Mouse (Mus musculus) urinary bladder, postnatal 4 days (tissue): ENCODE results near the gene 1520401A03Rik.
A peak's percentile ranks its signal among the peaks of the same experiment; 100 is the strongest.

Experiments used
- DNase-seq, 2 experiments: peaks; one replicate each; pipeline ENCODE4 v3.0.0; 2021 to 2022; ENCODE audit warnings: low spot score in 2 of 2

Gene 1520401A03Rik

DNA sequence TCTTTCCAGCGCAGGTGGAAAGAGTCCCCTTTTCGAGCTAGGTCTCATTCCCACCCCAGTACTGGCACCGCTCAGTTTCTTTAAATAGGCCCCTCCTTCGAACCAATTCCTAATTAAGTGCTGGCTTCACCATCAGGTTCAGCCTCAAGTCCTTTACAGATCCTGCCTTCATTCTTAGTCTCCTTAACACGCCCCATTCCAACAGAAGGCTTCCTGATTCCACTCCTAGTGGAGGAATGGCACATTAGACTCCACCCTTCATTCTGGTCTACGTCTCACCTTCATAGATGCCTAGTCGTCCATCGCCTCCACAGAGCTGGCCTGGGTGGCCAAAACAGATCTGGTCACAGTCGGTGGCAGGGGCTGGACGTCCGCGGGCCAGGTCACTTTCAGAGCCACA, 20.4 kb upstream of the 1520401A03Rik start:
- DNase-seq, result no peak

DNA sequence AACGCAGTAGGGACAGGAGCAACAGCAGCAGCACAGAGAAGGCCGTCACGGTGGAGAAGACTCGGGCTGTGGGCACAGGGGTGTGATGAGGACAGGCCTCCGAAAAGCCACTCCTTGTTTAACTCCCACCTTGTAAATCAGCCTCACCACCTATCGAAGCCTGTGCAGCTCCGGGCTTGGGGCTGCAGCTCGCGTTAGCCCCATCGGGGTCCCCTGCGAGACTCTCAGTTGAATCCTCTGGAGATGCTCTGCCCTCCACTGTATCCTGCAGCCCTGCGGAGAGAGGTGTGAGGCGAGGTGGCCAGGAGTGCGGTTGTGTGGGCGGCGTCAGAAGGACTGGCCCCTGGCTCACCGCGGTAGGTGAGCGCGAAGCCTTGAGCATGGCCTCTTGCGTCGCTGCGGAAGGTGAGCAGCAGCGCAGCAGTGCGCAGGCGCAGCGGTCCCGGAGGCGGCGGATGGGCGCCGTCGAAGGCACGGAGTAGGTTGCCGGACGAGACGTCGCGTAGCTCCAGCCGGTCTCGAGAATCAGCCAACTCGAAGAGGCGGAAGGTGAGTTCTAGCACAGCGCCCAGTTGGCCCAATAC, 19.7 kb upstream of the 1520401A03Rik start:
- no peak for DNase-seq

DNA sequence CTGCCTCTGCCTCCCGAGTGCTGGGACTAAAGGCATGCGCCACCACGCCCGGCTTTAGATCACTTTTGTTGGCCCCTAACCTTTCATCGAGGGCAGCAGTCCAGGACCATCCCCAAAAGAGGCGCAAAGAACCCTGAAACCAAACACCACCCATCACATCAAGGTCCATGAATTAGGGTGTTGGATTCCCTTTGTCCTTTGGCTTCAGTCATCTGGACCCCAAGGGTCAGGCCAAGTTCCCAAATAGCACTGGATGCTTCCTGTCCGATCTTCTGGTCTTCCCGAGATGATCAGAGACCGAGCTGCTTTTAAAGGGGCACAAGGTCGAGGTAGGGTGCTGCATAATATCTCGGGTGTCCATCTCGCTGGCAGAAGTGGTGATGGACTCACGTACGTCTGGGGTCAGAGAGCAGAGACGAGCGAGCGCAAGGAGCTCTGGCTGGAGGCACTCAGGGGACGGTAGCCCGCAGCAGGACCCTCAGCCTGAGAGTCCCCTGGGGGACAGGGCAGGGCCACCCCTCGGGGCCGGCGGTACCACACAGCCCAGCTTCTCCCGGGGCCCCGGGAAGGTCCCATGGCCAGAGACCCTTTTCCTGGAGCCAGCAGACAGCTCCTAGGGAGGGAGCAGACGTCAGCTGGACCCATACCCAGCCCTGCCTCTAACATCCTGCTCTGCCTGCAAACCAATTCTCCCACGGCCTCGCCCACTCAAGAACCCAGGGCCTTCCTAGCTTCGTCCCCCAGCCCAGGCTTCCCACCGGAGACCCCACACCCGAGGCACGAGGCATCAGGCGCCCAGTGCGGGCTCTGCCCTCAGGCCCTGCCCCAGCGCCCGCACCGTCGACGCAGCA, 19.0 kb upstream of the 1520401A03Rik start:
- no peak for DNase-seq

DNA sequence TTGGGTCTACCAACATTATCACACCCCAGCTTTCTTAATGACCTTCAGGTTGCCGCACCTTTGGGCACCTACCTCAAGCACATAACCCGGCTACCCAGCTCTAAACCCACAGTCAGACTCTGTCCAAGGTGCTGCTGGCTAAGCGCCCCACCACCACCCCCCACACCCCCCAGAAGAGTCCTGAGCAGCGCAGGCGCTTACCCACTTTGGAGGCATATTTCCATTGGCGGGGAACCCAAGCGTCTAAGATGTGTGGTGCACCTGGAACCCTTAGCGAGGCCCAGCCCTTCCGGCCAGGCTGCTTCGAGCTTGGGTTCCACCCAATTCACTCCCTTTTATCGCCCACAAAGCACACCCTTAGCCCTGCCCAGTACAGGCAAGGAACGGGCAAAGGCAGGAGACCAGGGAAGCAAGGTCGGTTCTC, 18.0 kb upstream of the 1520401A03Rik start, which contains the start of gene Paqr4:
Gene Paqr4, minus strand, starts transcription at position 270 of the 424 bp plus-strand sequence.
- no peak for DNase-seq

DNA sequence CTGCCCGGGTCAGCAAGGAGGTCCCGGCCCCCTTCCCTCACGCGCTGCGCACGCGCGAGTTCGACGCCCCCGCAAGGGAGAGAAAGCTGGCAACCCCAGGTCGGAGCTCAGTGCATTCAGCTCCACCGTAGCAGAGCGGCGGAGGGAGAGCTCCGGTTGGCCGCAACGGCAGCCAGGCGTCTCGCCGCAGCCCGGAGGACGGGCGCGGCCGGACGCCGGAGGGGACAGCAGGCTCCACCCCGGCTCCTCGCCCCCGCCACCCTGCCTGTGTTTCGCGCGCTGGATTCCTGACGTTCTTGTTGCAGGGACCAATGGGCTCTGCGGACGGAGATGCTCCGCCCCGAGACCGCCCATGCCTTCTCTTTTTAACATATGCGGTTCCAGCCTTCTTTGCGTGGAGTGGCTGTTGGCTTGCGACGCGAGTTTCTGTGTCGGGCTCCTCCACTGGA, 17.6 kb upstream of the 1520401A03Rik start:
- DNase-seq, result peak; percentile 85 to 87

DNA sequence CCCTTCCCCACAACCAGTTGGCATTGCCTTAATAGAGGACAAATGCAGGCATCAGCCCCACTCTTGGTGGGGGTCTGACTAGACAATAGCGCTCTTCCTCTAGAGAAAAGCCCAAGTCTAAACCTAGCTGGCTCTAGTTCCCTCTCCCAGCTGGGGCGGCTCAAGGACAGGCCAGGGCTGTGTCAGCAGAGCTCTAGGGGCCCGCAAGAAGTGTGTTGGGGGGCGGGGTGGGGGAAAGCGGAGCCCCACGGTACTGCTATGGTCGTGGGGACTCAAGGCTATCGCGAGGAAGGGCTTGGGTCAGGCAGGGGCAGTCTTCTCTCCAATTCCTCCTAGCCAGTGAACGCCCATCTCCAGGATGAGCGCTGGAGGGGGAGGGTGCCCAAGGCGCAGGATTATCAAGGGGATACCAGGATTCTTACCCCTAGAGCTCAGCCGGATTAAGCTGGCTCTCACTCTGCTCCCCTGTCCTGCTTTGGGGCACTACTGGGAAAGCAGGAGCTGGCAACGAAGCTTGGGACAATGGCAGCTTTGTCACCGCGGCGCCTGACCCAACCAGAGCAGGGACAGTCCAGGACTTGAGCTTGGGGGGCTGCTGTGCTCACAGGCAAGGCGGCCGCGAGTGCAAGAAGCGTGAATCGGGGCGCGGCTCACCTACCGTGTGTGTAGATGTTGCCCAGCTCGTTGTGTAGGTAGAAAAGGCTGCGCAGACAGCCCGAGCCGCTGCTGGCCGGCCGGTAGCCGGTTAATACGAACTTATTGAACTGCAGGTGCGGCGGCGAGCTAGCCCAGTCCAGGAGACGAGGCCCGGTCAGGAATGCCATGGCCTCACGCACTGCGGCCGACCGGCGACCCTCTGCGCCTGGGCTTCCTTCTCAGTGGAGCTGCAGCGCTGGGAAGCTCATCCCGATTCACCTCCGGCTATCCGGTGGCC, 16.9 kb upstream of the 1520401A03Rik start:
- DNase-seq, result no peak

DNA sequence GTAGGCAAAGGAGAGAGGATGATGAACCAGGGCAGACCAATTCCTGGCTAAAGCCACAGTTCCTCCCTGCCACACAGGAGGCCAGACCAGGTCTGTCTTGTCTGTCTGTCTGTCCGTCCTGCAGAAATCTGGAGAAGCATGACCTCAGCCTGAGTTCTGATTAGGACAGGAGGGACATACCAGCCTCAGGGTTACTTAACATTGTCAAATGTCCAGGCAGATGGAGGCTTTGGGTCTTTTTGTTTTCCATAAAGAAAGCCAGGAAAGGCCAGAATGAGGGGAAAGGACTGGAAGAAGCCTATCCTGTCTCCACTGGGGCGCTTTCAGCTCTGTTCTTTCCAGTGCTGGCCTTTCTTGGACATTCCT, 16.2 kb upstream of the 1520401A03Rik start:
- no peak for DNase-seq

DNA sequence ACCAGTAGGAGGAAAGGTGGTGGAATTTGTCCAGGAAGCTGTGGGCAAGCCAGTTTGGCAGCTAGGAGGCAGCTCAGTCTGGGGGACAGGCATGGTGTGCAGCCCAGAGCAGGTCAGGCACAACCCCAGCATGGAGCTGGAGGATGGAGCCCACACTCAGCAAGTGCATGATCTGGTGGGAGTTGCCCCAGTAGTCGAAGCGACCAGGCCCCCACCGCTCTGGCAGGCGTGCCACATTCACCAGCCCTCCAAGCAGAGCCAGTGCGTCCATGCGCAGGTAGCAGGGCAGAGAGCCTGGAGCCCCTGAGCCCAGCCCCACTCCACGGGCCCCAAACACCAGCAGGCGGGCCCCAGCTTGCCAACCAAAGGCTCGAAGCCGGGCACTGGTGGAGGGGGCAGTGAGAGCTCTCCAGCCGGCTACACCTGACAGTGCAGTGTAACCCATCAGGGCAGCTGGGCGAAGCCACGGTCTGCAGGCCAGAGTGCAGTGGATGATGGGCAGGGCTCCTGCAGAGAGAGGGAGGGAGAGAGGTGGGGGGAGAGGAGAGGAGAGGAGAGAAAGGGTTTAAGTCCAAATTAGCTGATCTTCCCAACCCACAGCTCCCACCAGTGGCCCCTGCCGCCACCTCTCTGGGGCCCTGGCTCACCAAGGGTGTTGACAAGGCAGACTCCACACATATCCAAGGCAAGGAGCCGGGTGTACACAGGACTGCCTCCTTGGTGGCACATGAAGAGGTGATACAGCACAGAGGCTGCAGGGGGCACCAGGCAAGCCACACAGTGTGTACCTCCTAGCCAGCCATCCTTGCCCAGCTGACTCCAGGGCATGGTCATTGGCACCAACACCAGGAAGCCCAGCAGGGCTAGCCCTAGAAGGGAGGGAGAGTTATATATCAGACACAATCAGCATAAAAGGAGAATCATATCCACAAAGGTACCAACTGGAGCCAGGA, 15.2 kb upstream of the 1520401A03Rik start:
- no peak for DNase-seq

DNA sequence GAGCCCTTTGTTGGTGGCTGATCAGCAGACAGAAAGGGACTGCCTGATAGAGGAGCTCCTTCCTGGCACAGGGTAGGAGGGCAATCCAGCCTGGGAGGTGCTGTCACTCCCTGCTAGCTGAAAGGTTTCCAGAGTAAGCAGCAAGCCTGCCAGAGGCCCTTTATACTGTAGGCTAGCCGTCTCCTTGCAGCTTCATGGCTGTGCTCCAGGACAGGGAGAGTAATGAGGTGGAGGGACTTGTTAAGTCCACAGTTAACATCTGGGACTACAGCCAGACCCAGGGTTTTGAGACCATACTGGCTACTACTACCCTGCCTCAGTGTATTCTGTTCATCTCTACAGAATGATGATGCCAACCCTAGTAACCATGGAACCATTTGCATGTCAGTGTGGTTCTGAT, 11.8 kb upstream of the 1520401A03Rik start:
- no peak for DNase-seq

DNA sequence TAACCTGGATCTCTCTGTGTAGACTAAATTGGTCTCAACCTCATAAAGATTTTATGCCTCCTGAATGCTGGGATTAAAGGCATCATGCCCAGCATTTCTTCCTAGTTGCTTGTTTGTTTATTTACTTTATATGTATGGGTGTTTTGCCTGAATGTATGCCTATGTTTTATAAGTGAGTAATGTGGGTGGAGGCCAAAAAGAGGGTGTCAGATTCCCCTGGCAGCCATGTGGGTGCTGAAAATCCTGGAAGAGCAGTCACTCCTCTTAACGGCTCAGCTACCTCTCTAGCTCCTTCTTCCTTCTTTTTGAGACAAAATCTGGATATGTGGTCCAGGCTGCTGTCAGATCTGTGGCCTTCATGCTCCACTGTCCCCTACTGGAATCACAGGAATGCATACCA, 7.9 kb upstream of the 1520401A03Rik start:
- no peak for DNase-seq

DNA sequence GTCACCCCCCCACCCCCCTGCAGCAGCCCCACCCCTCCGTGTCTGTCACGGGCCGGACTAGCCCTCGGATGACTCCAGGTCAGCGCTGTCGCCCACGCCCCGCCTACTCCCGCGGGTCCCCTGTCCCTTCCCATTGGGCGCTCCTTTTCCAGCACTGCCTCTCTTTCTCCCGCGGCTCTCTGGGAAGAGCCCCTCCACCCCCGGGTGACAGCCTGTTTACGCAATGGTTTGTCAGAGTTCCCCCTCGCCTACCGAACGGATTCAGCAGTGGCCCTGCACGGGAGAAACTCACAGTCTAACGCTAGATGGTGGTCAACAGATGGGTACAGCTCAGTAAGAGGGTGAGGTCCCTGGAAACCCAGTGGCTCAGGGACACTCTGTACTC, 4.2 kb upstream of the 1520401A03Rik start:
- DNase-seq, result peak; percentile 75 to 81

DNA sequence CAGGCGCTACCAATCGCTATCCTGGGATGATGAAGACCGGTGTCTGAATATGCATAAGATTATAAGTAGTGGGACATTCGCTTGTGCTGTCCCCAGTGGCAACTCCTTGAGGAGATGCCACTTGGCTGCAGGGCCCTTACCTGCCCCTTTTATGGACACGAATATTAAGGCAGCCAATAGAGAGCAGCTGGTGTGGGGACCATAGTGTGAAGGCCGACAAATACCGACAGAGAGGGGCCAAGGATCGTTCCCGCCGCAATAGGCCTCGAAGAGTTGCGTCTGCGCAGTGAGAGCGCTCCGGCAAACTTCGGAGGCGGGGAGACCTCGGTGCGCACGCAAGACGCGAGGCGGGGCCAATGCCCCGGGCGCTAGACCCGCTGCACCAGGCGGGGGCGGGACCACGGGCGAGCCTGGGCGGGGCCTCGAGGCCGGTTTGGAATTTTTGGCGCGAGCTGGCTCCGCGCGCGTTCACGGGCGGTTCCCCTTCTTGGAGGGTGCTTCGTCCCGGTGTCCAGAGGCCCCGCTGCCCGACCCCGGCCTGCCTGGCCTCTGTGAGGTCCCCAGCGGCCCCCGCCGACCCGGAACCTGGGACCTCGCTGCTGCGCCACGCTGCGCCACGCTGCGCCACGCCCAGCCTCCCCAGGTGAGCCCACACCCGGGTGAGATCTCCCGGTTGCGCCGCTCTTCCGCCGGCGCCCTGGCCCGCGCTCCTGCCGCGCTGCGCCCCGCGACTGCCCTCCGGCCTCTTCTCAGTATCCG, 3.6 kb upstream of the 1520401A03Rik start, which contains the start of gene Pkmyt1:
Gene Pkmyt1, plus strand, starts transcription at position 338 of the 759 bp plus-strand sequence.
- peak; percentile 92 to 97 for DNase-seq

DNA sequence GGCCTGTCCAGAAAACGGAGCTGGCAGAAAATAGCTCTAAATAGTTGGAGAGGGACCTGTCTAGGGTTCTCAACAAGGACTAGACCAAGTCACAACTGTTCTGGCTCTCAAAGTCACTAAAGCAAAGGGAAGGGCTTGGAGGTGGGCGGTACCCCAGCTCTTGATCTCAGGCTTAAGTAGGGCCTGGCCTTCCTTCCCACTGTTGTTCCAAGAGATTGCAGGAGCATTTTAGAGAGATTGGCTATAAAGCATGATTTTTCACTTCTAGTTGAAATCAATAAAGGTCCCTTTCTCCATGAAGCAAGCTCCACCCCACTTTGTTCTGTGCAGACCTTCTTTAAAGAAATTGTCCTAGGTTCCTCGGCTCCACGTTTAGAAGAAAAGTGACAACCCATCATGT, 2.9 kb upstream of the 1520401A03Rik start:
- no peak for DNase-seq

DNA sequence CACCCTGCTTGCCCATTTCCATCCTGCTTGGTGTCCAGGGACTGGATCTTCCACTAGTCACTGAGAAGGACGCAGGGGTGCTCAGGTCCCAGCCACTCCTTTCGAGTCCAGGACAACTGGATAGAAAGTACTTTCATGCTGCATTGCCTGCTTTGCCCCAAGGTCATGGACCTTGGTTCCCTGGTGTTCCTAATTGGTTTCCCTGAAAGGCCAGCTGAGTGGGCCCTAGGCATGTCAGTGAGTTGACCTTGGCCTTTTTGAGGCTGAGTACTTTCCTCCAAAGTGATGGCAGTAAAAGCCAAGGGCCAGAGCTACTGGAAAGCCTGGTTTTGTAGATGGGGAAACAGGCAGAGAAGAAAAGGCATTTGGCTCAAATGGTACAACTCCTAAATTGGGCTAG, 697 bp downstream of the 1520401A03Rik start:
- no peak for DNase-seq

DNA sequence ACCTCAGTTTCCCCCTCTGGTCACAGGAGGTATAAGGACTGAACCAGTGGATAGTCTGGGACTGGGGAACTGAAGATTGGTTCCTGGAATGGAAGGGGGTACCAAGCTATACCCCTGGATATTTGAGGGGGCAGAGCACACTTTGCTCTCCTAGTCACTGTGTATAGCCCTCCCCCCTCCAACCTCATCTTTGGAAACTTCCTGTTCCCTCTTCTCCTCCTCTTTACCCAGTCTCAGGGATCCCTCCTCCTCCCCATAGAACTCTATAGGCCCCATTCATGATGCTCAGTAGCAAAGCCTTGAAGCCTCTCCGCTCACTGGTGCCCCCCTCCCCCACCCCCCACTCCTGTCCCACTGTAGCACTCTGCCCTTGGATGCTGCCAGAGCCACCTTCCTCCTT, 3.1 kb downstream of the 1520401A03Rik start:
- DNase-seq, result no peak

DNA sequence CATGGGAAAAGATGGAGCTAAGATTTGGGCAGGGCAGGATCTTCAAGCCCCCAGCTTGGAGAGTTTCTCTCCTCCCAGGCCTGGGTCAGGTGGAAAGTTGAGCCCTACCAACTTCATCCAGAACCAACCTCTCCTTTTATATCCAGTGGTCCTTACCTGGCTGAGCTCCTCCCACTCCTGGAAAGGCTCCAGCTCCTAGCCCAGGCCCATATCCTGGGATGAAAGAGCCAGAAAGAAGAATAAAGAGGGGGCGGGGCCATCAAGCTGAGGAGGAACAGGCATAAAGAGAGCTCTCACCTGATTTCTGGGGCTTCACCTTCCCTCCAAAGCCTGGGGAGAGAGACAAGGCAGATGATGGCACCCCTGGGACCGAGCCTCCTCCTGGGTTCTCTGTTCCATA, 5.6 kb downstream of the 1520401A03Rik start:
- DNase-seq, result no peak

DNA sequence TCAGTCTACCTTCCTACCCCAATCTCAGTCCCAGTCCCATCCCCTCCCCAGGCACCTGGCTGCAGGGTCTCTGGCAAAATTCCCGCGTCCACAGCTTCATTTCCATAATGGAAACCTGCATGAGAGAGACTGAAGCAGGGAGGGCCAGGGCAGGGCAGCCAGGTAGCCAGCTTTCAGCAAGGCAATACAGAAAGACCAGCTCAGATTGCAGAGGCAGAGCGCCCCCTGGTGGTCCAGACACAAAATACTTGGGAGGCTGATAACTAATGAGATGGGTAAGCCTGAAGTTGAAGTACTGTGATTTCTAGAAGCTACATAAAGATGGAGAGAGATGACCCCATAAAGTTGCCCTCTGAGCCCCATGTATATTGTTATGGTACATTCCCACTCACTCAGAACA, 16.4 kb downstream of the 1520401A03Rik start:
- DNase-seq, result peak; percentile 54 to 80

DNA sequence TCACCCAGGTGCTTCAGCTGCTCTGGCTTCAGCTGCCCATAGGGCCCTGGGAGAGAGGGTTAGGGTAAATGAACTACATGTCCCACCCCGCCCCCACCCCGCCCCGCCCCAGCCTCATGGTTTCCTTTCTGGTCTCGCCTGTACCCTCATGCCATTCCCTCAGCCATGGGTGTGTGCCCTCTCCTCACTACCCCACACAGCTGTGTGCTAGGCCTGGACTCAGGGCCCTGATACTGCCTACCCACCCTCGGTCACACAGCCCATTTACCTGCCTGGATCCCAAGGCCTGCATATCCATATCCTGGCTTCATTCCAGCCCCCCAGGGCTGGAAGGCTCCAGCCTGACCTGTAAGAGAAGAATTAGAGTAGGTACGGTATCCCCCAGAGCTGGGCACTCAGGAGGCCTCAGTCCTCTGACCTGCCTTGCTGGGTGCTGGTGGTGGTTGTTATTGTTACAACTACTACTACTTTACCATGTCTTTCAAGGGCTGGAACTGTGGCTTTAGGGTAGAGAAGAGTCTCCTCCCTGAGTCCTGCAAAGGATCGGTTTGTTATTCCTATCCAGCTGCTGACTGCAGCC, 17.0 kb downstream of the 1520401A03Rik start:
- no peak for DNase-seq

DNA sequence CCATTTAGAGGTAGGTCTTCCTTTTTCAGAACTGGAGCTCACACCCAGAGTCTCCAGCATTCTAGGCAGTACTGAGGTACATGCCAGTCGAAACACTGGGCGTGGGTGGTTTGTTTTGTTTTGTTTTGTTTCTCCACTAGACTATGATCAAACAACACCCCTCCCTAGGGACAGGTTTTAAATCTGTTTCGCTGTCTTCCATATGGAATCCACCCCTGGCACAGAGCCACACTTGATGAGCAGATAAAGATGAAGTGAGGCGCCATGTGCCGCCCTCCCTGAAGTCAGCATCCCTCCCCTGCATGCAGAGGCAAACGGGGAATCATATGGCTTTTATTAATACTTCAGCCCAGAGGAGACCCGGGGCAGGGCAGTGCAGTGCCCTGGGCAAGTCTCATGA, 17.8 kb downstream of the 1520401A03Rik start:
- DNase-seq, result no peak

DNA sequence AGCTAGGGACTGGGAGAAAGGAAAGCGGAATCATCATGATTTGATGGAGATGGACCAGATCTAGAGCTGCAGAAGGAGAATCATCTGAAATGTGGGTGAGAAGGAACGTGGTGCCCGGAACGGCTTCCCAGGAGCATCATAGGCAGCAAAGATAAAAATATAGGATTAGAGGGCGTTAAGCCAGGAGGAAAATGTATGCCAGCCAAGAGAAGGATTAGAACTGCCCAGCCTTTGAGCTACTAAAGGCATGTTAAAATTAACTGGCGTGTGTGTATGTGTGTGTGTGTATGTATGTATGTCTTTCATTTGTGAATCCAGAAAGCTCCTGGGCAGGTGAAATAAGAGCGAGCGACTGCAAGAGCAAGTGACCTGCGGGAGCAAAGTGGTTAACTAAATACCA, 19.3 kb downstream of the 1520401A03Rik start:
- no peak for DNase-seq
